Mouse (Mus musculus): ENCODE measurements around the gene Irgc1. TPM values are rescaled to one million over a fixed set of nuclear protein-coding genes. Genes with fewer than 3 reads are reported as not detected.

The Irgc1 gene
- polyA plus RNA-seq, 1 experiment from 2014 or later = not detected

DNA sequence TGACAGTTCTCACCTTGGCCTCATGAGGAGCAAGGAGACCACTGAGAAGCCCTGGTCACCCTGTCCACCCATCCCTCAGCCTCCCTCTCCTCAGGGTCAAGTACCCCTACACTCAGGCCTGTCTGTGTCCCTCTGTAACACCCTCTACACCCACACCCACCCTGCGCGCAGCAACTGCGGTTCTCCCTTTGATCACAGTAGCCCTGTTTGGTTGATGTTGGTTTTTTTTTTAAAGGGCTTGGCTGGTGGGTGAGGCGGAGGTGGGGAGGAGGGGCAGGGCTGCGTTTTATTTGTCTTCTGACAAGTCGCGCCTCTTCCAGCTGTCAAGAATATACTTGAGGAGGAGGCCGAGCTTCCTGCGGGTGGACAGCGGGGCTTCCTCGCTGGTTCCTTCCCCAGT lies 20.4 kb downstream of the Irgc1 start:
- no peak overlapping the region for H3K27ac ChIP-seq
- H3K4me2 ChIP-seq = no peak overlapping the region
- H3K4me1 ChIP-seq (replicated peaks) = no peaks in the 10 kb centered on the region
- no peaks in the 10 kb centered on the region for H3K36me3 ChIP-seq
- H3K9me3 ChIP-seq = peaks cover 5% of the 10 kb centered on the region; the same call in 1 of the 2 replicates
- peaks cover 35% of the 10 kb centered on the region for H3K27me3 ChIP-seq
- ATAC-seq (ENCODE audit: insufficient number of reproducible peaks, insufficient read depth, low FRiP score, low TSS enrichment, low read depth) = no peak
- no peak overlapping the region for H3K4me3 ChIP-seq (replicated peaks)
- no peak overlapping the region for H3K9ac ChIP-seq (replicated peaks)
- WGBS = 58% methylated on average over 11 of the region's 11 CpGs

DNA sequence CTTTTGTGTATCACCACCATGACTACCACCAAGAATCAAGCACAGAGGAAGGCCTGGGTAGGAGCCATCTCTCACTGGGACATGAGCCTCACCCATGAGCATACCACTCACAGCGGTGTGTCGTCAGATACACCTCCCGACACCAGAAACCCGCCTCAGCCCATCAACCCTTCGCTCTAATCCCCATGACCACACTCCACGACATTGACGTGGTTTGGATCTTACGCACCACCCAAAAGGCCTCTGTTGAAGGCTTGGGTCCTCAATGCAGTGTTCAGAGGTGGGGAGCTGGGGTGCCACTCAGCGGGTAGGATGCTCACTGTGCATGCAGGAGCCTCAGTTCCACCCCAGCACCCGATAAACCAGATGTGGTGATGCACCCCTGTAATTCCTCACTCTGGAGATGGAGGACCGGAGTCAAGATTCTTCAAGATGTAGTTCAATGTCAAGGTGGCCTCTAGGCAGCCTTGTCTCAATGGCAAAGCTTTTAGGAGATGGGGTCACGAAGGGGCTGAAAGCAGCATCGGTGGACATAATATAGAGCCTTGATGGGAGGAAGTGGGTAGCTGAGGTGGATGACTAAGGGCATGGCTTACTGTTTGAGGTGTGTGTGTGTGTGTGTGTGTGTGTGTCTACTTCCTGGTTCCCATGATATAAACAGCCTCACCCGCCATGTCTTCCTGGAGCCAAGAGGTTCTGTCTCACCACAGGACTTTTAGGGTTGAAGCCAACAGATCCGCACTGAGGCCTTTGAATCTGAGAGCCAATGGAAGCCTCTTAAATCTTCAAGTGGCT lies 21.3 kb downstream of the Irgc1 start:
- Histone ChIP-seq H3K36me3 (no peaks in the 10 kb centered on the region), H3K4me3 (replicated peaks) (no peak overlapping the region), H3K27ac (no peak overlapping the region), H3K9me3 (peaks cover 5% of the 10 kb centered on the region; the same call in 1 of the 2 replicates), H3K27me3 (peaks cover 35% of the 10 kb centered on the region), H3K9ac (replicated peaks) (no peak overlapping the region), H3K4me1 (replicated peaks) (no peaks in the 10 kb centered on the region), H3K4me2 (no peak overlapping the region)
- WGBS = 92% methylated on average over 15 of the region's 15 CpGs
- no peak for ATAC-seq (ENCODE audit: insufficient number of reproducible peaks, insufficient read depth, low FRiP score, low TSS enrichment, low read depth)

DNA sequence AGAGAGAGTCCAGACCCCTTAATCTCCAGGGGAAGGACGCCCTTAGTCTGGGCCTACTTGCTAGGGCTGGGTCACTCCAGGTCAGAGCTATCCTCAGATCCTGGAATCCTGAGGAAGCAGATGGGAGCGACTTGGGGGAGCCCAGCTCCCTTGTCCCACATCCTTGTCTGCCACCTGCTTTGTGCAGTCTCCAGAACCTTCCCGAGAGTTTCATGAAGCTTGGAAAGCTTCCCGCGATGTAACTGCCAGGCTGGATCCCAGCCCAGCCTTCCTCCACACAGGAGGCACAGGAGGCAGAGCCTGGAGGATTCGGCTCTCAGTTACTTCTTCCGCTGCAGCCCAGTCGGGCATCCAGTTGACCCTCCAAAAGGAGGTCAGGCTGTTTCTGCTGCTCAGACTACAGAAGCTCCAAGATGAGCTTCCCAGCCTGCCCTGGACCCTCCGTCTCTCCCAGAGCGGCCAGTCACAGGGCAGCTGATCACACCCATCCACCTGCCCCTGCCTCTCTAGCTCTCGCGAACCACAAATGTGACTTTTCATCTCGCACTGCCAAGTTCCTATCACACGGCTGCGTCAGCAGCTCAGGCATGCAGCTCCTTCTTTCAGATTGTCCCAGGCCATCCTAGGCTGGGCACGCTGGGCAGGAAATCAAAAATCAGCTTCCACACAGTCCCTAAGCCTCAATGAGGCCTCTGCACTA lies 22.5 kb downstream of the Irgc1 start:
- no peak for ATAC-seq (ENCODE audit: insufficient number of reproducible peaks, insufficient read depth, low FRiP score, low TSS enrichment, low read depth)
- Histone ChIP-seq H3K36me3 (no peaks in the 10 kb centered on the region), H3K9ac (replicated peaks) (no peak overlapping the region), H3K27ac (no peak overlapping the region), H3K9me3 (peaks cover 5% of the 10 kb centered on the region; the same call in 1 of the 2 replicates), H3K27me3 (peaks cover 35% of the 10 kb centered on the region), H3K4me3 (replicated peaks) (no peak overlapping the region), H3K4me2 (no peak overlapping the region), H3K4me1 (replicated peaks) (no peaks in the 10 kb centered on the region)
- WGBS = 72% methylated on average over 16 of the region's 16 CpGs

DNA sequence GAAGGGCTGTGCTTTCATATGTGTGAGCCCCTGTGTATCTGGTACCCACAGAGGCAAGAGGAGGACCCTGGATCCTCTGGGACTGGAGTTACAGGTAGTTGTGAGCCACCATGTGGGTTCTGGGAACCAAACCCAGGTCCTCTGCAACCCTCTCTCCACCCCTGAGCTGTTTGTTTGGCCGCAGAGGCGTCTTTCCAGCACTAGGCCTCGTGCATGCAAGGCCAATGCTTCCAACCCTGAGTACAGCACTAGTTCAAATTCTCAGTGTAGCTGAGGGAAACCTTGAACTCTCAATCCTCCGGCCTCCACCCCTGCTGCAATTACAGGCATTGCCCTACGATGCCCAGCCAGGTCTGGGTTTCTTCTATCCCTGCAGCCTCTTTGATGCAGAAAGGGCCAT lies 23.4 kb downstream of the Irgc1 start:
- WGBS = 81% methylated on average over 5 of the region's 5 CpGs

DNA sequence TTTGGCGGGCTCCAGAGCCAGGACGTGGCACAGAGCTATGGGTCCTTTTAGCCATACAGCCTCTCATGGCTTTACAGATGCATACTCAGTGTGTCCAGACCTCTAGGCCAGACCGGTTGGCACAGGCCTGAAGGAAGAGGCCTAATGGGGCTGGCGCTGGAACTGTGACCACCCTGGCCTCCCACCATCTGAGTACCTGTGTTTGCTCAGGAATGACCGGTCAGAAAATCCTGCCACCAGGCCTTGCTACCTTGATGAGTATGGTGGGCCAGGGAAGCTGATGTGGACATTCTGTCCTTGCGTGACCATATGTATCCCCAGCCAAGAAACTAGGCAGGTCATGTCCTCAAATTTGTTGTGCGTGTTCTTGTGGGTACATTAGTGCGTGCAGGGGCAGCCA lies 24.9 kb downstream of the Irgc1 start:
- peaks cover 14% of the 10 kb centered on the region; the same call in 1 of the 2 replicates for H3K36me3 ChIP-seq
- no peak overlapping the region for H3K9ac ChIP-seq (replicated peaks)
- 94% methylated on average over 8 of the region's 8 CpGs for WGBS
- no peak overlapping the region for H3K4me2 ChIP-seq
- no peaks in the 10 kb centered on the region for H3K9me3 ChIP-seq
- no peak overlapping the region for H3K4me3 ChIP-seq (replicated peaks)
- ATAC-seq (ENCODE audit: insufficient number of reproducible peaks, insufficient read depth, low FRiP score, low TSS enrichment, low read depth) = no peak
- H3K4me1 ChIP-seq (replicated peaks) = no peaks in the 10 kb centered on the region
- H3K27me3 ChIP-seq = peaks cover 11% of the 10 kb centered on the region
- H3K27ac ChIP-seq = no peak overlapping the region

More for the DNA sequence above, 23.4 kb downstream of the Irgc1 start:
- no peak overlapping the region for H3K4me2 ChIP-seq
- H3K36me3 ChIP-seq = no peaks in the 10 kb centered on the region
- H3K9me3 ChIP-seq = peaks cover 5% of the 10 kb centered on the region; the same call in 1 of the 2 replicates
- H3K27me3 ChIP-seq = peaks cover 27% of the 10 kb centered on the region
- no peak overlapping the region for H3K9ac ChIP-seq (replicated peaks)
- H3K27ac ChIP-seq = no peak overlapping the region
- H3K4me3 ChIP-seq (replicated peaks) = no peak overlapping the region
- ATAC-seq (ENCODE audit: insufficient number of reproducible peaks, insufficient read depth, low FRiP score, low TSS enrichment, low read depth) = no peak
- H3K4me1 ChIP-seq (replicated peaks) = no peaks in the 10 kb centered on the region

DNA sequence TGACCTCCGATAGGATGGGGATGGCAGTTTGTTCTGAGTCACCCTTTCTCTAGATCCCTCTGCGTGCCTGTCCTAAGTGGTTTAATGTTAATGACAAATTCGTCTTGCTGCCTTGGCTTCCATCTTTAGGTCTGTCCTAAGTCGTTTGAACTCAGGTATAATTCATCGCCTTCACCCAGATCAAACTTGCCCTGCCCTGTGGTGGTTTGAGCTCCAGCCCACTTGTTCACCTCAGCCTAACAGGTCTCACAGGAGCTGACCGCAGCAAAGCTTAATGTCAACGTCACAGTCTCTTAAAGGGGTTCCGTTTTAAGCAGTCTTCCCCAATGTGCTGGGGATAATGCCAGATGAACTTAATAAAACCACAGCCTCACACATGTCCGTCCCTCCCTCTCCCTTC lies 26.2 kb downstream of the Irgc1 start:
- no peak overlapping the region for H3K4me2 ChIP-seq
- no peak for ATAC-seq (ENCODE audit: insufficient number of reproducible peaks, insufficient read depth, low FRiP score, low TSS enrichment, low read depth)
- H3K36me3 ChIP-seq = peaks cover 24% of the 10 kb centered on the region
- no peaks in the 10 kb centered on the region for H3K4me1 ChIP-seq (replicated peaks)
- no peak overlapping the region for H3K27ac ChIP-seq
- no peaks in the 10 kb centered on the region for H3K27me3 ChIP-seq
- no peaks in the 10 kb centered on the region for H3K9me3 ChIP-seq
- no peak overlapping the region for H3K9ac ChIP-seq (replicated peaks)
- no peak overlapping the region for H3K4me3 ChIP-seq (replicated peaks)
- WGBS = 74% methylated on average over 9 of the region's 9 CpGs

DNA sequence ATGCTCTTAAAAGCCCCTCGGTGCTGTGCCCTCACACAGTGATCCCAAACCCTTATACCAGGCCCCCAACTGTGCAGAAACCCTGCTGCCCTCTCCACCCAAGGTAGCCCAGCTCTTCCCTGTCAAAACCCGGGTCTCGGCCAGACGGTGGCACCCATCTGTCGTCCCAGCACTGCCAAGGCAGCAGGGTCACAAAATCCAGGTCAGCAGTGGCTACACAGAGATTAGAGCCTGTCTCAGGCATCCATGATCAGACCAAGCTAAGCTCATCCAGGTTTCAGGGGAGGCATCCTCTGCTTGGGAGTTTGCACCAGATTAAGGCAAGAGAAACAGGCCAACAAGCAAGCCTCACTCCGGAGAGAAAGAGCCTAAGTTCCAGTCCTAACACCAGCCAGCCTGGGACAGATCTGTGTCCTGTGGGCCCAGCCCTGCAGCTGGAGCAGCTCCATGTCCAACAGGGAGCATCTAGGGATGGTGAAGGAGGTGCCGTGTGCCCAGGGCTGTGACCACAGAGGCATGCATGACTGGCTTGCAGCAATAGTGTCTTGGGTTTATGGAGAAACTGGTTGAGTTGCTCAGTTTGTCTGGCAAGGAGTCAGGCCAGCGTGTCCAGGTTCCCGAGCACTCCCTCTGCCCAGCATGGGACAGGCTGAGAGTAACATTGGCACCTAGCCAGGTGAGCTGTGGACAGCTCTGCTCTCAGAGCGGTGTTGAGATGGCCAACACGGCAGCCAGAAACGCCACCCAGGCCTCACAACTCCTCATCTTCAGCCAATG lies 28.0 kb downstream of the Irgc1 start:
- no peak overlapping the region for H3K27ac ChIP-seq
- H3K4me1 ChIP-seq (replicated peaks) = no peaks in the 10 kb centered on the region
- no peak for ATAC-seq (ENCODE audit: insufficient number of reproducible peaks, insufficient read depth, low FRiP score, low TSS enrichment, low read depth)
- H3K9ac ChIP-seq (replicated peaks) = no peak overlapping the region
- no peaks in the 10 kb centered on the region for H3K27me3 ChIP-seq
- peaks cover 33% of the 10 kb centered on the region for H3K36me3 ChIP-seq
- no peak overlapping the region for H3K4me3 ChIP-seq (replicated peaks)
- no peak overlapping the region for H3K4me2 ChIP-seq
- H3K9me3 ChIP-seq = no peaks in the 10 kb centered on the region
- WGBS = 89% methylated on average over 12 of the region's 12 CpGs

DNA sequence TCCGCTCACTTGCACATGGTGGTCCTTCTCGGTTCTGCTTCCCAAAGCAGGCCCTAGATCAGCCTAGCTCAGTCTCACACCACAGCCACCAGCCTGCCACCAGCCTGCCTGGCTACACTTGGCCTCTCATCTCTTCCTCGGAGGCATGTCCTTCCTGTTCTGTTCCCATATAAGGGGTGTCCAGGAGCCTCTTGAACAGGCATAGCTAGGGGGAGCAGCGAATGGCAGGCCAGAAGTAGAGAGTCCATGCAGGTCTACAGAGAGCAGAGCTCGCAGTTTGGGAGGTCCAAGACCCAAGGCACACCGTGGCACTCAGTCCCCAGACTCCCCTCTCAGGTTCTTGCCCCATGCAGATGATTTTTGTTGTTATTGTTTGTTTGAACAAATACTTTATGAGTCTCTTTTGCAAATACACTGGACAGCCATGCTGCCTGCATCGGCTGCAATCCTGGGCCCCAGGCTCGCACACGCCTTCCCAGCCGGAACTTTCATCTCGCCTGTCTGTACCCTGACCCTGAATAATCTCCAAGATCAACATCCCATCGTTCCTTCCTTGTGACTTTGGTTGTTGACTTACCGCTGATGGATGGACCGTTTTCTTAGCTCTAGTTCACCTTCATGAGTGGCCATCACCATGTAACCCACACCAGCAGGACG lies 28.9 kb downstream of the Irgc1 start:
- Histone ChIP-seq H3K4me1 (replicated peaks) (no peaks in the 10 kb centered on the region), H3K36me3 (peaks cover 33% of the 10 kb centered on the region), H3K9ac (replicated peaks) (no peak overlapping the region), H3K27me3 (no peaks in the 10 kb centered on the region), H3K27ac (no peak overlapping the region), H3K4me3 (replicated peaks) (no peak overlapping the region), H3K9me3 (no peaks in the 10 kb centered on the region), H3K4me2 (no peak overlapping the region)
- WGBS = 90% methylated on average over 15 of the region's 15 CpGs
- no peak for ATAC-seq (ENCODE audit: insufficient number of reproducible peaks, insufficient read depth, low FRiP score, low TSS enrichment, low read depth)

DNA sequence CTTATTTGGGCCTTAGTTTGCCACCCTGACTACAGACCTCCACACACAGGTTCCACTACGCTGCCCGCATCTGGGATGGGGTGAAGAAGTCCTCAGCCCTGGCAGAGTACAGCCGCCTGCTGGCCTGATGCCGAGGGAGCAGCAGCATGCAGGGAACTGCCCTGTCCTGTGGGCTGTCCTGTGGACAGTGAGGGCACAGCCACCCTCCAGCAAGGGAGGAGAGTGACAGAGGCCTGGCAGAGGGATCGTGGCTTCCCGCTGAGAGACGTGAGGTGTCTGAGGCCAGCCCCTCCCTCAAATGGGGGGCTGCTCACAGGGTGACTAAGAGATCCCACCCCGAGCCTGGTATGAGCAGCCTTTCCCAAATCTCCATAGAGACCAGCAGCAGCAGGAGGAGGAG lies 29.8 kb downstream of the Irgc1 start:
- no peaks in the 10 kb centered on the region for H3K27me3 ChIP-seq
- H3K9ac ChIP-seq (replicated peaks) = no peak overlapping the region
- H3K27ac ChIP-seq = no peak overlapping the region
- H3K36me3 ChIP-seq = peaks cover 36% of the 10 kb centered on the region
- no peaks in the 10 kb centered on the region for H3K9me3 ChIP-seq
- peaks cover 3% of the 10 kb centered on the region for H3K4me1 ChIP-seq (replicated peaks)
- no peak for ATAC-seq (ENCODE audit: insufficient number of reproducible peaks, insufficient read depth, low FRiP score, low TSS enrichment, low read depth)
- no peak overlapping the region for H3K4me3 ChIP-seq (replicated peaks)
- 74% methylated on average over 8 of the region's 8 CpGs for WGBS
- no peak overlapping the region for H3K4me2 ChIP-seq

DNA sequence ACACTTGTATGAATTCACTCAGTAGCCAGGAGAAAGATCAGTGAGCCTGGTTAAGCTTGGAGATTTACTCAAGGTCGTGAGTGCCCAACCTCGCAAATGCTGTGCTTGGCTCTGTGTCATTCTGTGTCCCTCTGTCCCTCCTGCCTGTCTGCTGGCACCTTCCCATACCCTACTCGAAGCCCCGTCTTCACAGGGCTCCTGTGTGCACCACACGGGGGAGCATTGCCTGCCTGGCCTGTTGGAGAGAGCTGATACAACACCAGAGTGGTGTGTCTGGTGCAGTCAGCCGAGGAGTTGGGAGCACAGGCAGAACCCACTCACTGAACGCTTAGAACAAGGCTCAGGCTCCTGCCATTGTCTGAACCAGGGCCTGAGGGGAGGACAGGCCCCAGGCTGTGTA lies 30.4 kb downstream of the Irgc1 start:
- WGBS = 82% methylated on average over 7 of the region's 7 CpGs
- Histone ChIP-seq H3K4me3 (replicated peaks) (no peak overlapping the region), H3K27me3 (no peaks in the 10 kb centered on the region), H3K36me3 (peaks cover 42% of the 10 kb centered on the region), H3K27ac (no peak overlapping the region), H3K4me2 (no peak overlapping the region), H3K4me1 (replicated peaks) (peaks cover 9% of the 10 kb centered on the region), H3K9me3 (no peaks in the 10 kb centered on the region), H3K9ac (replicated peaks) (no peak overlapping the region)
- ATAC-seq (ENCODE audit: insufficient number of reproducible peaks, insufficient read depth, low FRiP score, low TSS enrichment, low read depth) = no peak

DNA sequence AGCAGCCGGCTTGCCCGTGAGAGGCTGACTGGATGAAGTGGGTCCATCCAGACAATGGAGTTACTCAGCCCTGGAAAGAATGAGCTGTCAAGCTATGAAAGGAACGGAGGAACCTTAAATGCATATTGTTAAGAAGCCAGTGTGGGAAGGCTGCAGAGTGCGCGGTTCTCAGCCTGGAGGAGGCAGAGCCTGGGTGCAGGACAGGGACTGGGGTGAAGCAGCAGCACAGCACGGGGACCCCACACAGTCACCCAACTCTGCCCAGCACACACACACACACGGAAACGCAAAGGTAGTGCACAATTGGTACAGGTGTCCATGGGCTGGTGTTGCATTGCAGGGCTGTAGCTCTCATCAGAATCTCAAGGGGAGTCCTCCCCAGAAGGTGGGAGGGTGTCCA lies 32.5 kb downstream of the Irgc1 start:
- peaks cover 10% of the 10 kb centered on the region for H3K4me1 ChIP-seq (replicated peaks)
- ATAC-seq (ENCODE audit: insufficient number of reproducible peaks, insufficient read depth, low FRiP score, low TSS enrichment, low read depth) = no peak
- H3K9ac ChIP-seq (replicated peaks) = no peak overlapping the region
- H3K27ac ChIP-seq = no peak overlapping the region
- H3K27me3 ChIP-seq = no peaks in the 10 kb centered on the region
- no peaks in the 10 kb centered on the region for H3K9me3 ChIP-seq
- peaks cover 52% of the 10 kb centered on the region for H3K36me3 ChIP-seq
- no peak overlapping the region for H3K4me2 ChIP-seq
- no peak overlapping the region for H3K4me3 ChIP-seq (replicated peaks)
- WGBS = 91% methylated on average over 8 of the region's 8 CpGs

Data from limb, embryonic 12.5 days (tissue).